Mouse (Mus musculus) NIH3T3 (cell line): Measurements from ENCODE around the gene Hoxa11.

ENCODE experiments used
- DNase-seq: peaks from one replicate; pipeline ENCODE4 v3.0.0-alpha.2; 2012; ENCODE audit warnings: low read depth

The Hoxa11 gene

DNA sequence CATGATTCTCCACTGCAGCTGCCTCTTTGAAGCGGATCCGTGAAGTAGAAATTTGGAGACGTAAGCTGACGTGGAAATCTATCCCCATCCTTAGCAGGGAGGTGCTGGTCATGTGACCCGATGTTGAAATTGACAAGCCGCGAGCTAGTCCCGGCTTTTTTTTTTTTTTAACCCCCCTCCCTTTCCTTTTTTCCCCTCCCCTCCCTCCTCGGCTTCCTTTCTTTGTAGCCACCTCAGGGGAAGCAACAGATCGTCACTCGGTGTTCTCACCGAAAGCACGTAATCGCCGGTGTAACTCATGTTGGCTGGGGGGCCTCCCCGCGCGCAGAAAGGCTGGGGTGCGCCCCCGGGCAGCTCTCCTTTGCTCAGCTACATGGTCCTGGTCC, at the start of gene Hoxa11:
Gene Hoxa11 (minus strand): TSS at position 54 of the 386 bp plus-strand sequence.
- DNase-seq, result no peak

DNA sequence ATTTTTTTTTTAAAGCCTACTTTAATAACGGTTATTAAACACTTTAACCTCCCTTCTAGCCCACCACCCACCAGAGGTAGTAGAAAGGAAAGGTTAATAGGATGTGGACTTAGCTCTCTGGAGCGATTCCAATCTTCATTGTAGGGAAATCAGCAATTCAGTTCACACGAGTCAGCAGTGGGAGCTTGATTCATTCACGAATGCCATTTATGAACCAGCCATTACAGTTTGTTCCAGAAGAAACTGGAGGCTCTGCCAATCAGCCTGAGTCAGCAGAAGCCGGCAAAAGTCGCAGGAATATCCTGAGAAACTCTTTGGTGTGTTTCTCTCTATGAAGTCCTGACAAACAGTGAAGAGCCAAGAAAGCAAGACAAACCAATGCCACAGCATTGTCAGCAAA, 49.0 kb upstream of the Hoxa11 start:
- DNase-seq, result peak; percentile 45

DNA sequence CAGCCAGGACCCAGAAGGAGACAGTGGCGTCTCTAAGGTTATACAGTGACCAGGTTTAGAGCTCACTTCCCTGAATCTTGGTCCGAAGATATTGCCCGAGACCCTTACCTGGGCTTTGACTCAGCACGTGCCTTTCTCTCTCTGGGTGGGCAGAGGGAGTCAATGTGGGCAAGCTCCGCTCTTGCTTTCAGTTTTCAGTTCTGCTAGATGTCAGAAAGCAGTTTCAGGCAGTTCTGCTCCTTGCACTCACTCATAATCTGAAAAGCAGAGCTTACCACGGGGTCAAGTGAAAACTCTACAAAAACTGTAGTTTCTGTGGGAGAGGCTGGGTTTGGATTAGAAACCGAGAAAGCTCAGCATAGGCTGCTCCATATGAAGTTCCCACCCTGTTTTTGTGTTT, 46.7 kb upstream of the Hoxa11 start:
- no peak for DNase-seq

DNA sequence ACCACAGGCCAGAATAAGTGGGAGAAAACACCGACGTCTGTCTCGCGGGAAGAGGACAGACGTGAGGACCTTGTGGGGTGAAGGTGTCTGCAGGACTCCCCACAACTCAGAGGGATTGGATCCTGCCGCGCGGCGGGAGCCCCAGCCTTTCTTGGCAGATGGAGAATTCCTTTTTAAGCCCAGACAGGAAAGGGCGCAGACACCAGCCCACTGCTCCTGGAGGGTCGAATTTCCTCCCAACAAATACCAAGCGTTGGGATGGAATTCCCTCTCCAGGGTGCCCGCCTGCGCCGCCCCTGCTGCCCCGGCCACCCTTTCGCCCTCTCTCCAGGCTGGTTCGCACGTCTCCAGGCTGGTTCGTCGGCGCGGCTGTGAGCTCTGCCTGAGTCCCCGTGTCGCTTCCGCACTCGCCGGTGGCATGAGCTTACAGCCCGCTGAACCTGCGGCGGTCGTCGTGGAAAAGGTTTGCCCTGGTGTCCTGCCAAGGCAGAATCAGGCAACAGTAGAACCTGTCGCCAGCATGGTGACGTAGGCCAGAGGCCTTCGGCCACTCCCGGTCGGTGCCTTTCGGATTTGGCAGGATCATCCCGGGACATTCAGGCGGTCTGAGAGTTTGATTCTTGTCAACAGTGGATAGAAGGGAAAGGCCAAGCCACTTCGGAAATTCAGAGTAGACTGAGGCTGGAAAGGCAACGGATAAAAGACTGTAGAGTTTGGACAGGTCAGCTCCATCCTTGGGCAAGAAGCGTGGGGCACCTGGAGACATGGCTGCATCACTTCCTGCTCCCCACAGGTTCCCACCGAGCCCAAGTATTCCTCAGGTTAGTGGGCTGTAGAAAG, 45.6 kb upstream of the Hoxa11 start:
- no peak for DNase-seq

DNA sequence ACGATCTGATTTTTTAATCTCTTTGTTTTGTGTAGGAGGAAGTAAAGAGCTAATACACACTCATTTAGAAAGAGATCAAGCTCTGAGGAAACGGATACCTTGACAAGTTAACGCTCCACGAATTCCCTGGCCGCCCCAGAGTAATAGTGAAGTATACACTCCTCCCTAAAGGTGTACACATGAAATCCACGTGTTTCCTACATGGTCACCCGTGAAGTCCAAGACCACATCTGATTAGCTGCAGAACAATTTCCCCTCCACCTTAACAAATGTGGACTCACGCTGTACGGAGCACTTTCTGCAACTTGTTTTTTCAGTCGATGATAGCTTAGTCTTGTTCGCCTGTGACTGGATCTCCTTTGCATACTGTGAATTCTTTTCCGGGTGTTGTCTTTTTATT, 44.6 kb upstream of the Hoxa11 start:
- DNase-seq, result no peak

DNA sequence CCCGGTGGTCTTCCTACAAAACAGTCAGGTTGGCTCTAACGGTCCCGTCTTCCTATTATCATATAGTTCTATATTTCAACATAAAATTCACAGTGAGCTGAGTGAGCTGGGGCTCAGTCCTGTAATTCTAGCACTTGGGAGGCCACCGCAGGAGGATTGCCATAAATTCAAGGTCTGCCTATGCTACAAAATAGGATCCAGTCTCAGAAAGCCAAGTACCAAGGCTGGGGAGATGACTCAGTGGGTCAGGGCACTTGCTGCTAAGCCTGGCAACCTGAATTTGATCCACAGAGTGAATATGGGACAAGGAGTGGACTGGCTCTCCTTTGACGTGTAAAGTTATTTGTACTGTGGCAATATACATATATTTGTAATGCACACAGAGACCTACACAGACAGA, 38.3 kb upstream of the Hoxa11 start:
- no peak for DNase-seq

DNA sequence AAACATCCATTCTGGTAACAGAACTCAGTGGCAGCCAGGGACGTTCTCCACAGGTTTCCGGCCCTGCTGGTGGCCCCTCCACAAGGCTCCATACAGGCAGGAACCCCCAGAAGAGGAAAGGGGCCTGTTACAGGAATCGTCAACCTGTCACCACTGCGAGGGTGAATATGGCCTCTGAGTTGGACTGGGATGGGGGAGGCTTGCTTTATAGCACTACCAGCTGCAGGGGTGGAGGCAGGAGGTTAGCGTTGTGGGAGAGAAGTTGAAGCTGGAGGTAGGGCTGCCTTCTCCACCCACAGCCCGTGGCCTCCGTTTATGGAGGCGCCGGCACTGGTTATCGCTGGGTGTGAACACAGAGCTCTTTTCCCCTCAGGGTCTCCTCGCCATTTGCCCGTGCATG, 35.5 kb upstream of the Hoxa11 start:
- DNase-seq, result no peak

DNA sequence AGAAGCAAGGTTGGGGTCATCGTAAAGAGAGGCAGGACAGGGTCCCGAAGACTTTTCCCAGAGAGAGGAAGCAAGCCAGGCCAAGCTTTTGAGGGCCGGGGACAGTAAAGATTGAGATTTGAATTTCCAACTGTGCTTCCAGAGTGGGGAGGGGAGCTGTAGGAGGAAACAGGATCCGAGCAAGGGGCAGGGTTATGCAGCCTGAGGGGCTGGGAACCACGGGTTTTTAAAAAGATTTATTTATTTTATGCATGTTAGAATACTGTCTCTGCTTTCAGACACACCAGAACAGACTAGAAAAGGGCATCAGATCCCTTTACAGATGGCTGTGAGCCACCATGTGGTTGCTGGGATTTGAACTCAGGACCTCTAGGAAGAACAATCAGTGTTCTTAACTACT, 31.3 kb upstream of the Hoxa11 start:
- no peak for DNase-seq

DNA sequence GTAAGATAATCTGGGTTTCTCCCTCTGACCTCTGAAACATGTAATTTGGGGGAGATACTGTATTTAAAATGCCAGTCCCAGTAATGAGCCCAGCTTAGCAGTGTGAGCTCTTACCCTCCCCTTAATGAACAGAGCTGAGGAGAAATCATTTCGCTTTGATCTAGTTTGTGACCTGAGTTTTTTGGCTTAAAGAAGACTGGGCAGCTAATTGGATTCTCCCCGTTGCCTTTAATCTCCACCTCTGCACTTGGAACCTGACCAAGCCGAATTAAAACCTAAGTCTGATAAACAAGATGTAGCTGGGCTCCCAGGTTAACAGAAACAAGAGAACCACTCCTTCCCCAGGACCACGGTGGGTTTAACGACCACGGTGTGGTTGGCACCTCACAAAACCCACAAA, 30.8 kb upstream of the Hoxa11 start:
- DNase-seq, result no peak

DNA sequence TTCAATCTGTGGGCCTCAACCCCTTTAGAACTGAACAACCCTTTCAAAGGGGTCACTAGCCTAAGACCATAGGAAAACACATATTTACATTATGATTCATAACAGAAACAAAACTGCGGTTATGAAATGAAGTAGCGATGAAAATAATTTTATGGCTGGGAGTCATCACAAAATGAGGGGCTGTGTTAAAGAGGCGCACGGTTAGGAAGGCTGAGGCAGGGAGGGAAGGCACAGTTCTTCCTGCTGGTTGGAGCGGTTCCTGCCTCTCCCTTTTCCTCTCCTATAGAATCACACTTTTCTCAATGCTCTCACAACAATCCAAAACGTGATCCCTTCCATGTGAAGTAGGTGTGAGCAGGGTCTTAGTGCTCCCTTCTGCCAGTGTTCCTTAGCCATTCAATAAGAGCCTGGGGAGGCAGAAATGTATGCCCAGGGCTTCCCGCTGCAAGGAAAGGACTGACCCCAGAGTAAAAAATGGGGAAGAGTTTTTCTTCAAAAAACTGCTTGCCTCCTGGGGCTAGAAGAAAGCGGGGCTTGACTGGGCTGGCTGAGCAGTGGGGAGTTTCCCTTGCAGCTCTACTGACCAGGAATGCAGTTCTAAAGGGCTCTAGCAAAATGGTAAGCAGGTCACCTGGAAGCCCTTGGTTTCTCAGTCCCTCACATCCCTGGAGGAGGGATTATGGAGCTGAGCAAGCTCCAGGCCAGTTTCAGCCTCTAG, 30.1 kb upstream of the Hoxa11 start:
- no peak for DNase-seq

DNA sequence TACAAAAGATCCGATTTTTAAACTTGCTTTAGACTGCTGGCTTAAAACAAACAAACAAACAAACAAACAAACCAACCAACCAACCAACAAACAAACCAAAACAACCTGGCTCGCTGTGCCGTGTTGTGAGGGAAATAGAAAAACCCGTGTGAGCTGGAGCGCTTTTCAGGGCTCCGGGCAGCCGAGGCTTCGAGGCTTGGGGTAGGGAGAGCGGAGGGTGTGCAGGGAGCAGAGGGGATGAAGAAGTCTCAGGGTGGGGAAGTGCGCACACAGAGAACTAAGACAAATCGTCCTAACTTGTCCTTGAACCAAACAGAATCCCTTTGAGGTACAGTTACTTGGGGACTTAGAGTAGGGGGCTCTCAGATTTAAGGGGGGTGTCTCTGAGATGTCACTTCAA, 29.0 kb upstream of the Hoxa11 start:
- no peak for DNase-seq

DNA sequence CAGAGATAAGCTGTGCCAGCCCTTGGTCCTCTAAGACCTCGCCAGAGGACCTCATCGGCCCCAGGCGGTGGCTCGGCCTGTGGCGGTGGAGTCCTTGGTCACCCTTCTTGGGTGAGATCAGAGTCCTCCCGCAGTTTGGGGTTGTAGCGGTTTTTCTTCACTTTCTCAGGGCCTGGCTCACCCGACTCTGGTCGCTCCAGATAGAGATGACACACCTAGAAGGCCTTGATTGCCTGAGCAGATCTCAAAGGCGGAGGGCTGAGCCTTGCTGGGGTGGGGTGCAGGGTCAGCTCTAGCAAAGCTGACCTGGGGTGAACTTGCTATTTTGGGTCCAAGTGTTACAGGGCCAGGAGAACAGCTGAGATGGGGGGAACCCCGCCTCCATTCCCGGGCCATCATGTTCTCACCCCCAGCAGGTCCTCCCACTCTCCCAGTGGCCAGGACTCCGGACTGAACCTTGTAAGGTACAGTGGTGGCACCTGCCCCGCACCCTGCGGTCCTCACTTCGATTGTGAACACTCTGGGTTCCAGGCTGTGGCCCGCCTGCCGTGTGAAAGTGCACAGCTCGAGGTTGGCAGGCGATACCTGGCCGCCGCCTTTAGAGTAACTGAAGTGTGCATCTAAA, 28.2 kb upstream of the Hoxa11 start:
- no peak for DNase-seq

DNA sequence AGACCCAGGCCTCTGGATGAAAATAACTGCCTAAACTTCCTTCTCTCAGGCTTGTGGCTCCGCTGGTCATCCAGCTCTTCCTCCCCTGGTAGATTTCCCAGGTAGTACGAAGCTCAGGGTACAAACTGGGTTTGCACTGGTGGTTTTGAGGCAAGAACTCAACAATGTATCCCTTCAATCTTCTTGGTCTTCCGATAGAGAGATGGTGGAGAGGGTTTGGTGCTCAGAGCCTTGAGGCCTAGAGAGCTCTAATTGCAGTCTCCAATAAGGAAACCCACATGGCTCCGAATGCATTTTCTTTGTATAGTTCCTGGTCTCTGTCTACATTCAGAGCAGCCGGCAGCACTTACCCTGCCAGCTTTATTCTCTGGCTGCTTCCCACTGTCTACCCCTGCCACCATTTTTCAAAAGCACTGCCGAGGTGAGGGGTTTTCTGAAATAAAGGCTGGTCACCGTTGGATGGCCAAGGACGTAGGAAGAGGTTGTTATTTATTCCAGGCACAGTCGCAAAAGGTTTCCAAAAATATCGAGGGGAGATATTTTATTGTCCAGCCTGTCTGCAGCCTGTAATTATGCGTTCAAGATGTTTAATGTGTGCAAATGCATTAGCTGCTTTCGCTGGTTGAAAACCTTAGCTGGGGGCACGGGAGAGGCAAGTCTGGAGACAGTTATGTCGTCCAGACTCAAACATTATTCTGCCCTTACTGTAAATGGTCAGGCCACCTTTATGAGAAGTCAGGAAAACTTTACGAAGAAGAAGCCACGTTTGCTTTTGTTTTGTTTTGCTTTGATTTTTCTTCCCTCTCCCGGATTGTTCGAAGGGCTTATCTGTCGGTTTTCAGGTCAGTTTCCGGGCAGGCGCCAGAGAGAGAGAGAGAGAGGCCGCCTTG, 27.4 kb upstream of the Hoxa11 start:
- DNase-seq, result no peak

DNA sequence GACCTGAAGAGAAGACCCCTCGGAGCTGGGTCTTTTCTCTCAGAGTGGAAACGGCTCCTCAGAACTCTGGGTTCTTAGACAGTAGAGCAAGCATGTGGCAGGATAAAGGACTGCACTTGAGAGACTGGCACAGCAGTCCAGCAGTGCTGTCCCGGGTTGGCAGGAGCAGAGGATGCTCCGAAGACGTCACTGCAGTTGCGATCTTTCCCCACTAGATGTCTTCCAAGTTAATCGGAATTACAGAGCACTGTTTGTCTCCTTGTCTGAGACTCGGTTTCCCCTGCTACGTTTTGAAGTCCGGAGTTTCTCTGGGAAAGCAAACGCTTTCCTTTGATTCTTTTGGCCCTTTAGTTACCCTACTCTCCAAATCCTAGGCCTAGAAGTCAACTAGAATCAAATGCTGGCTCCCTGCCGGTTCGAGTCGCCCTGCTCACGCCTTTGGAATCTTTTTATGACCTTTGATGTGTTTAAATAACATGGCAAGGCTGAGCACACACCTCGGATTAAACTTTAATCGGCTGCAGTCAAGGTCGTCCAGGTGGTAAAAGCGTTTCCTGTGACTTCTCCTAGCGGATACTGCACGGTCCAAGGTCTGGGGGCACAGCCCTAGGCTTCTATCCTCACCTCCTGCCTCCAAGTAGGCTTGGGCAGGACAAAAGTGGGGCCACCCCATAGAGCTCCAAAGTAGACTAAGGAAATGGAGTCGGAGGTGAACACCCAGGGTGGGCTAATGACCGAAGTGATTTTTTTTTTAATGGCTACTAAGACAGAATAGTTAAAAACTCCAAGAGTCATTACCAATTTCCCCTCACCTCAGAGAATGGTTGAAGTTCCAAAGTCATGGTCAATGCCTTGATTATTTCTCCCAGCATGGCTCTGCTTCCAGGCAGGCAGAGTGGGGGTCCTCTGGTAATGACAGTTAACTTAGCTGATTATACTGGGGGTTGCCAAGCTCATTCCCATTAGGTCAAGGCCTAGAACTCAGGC, 25.2 kb upstream of the Hoxa11 start:
- DNase-seq, result peak; percentile 85

DNA sequence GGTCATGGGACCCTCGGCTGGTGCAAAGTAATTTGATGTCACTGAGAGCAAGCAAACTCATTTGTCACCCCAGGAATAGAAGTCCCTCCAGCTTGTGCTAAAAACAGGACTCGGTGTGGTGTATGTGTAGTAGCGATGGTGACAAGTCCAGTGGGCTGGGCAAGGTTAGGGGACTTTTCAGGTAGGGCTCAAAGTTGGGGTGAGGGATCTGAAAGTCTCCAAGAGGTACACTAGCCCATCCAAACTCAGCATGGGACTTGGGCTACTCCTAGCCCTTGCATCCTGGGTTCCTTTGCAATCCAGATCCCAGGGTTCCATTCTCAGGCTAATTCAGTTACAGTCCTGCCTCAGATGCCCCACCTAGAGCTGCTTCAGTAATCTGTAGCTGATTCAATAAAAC, 23.1 kb upstream of the Hoxa11 start:
- no peak for DNase-seq

DNA sequence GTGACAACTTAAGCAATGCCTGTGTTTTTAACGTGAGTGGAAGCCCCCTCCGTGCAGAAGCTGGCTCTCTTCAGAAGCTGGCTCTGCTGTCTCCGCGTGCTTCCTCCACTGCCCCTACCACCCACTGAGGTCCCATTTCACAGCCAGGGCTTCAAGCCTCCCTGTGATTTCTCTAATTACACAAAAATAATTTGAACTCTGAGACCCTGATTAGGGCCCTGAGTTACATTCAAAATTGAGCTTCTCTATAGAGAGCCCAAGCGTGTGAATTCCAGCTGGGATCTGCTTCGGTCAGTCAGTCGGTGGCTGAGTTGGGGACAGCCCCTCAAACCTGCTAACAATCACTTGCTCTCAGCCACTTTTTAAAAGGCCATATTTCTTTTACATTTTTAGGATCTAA, 22.7 kb upstream of the Hoxa11 start:
- no peak for DNase-seq

DNA sequence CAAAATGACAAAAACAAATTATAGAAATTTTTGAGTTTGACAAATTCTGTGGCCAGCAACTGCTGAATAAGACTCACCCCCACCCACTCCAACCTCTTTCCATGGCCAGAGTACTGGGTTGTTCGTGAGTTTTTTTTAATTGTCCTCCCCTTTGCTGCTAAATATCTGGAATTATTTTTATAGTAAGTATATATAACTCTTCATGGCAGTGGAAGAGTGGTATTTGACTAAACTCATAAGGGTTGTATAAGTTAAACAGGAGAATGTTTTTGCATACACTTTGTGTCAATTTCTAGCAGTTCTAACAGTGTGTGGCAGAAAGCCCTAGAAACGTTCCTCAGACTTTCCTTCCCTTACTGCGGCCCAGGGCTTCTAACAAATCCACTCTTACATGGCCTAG, 22.1 kb upstream of the Hoxa11 start:
- no peak for DNase-seq

DNA sequence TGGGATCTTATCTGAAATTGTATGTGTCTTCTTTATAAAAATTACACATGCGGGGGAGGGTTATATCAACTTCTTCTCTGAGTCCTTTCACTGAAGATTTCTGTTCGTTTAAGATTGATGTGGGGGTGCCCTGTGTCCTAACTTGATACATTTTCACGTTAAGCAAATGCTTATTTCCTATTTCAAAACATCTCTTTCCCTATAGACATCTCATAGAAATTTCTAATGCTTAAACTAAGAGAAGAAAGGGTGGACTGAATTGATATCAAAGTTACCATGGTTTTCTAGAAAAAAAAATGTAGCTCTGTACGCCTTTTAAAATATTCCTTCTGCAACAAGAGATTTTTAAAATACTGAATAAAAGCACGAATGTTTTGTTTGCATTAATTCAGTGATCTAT, 21.6 kb upstream of the Hoxa11 start:
- no peak for DNase-seq

DNA sequence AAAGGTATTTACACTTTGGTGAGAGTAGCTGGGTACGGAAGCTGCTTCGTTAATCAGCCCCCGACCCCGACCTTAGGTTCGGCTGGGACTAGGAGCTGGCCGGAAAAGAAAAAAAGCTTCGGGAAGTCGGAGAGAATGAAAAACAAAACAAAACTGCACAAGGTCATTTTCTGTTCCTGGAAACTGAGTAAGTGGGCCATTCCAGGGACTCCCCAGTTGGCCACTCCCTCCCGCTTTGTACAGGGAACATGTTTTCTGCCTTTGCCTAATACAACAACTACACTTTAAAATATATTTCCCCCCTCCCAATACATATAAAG, 21.0 kb upstream of the Hoxa11 start:
- no peak for DNase-seq

DNA sequence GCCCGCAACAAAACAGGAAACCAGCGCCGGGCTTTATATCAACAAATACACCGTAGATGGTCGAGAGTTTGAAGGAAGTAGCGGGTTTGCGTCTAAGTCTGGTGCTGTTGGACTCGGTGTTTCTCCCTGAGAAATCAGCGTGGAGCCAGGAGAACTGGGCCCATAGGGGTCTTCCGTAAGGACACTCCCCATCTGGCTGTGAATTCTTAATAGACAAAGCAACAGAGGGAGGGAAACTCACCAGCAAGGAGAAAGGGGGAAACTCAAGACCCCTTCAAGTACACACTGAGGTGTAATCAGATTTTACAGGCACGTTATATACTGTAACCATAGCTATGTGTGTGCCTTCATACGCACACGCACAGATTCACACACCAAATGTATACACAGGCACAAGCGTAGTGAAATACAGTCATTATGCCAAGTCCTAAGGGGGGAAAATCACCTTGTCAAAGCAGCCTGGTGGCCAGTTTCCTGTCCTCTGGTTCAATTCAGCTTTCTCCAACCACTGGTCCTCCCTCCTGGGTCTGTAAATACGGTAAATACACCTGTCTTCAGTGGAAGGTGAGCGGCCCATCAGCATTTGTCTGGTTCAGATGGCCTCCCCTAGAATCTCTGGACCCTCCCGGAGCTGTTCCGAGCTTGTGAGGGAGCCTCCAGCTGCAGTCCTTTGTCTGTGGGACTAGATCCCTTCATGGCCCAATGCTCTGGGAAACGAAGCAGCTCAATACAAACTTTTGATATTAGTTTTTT, 20.5 kb upstream of the Hoxa11 start:
- DNase-seq, result no peak
